Mouse (Mus musculus) CH12.LX (cell line): ENCODE data around the gene Pcdh7. TPM values are rescaled to one million over a fixed set of nuclear protein-coding genes. Genes with fewer than 3 reads are reported as not detected.

Experiments used
- DNase-seq: peaks from one replicate; pipeline ENCODE4 v3.0.0-alpha.2; 2013; ENCODE audit errors: extremely low read depth
- H3K27ac ChIP-seq: 2 replicates; pipeline ENCODE4 v1.5.1; 2012; ENCODE audit warnings: low read depth, mild to moderate bottlenecking, control low read depth, moderate library complexity; ENCODE audit not compliant: insufficient read depth
- H3K27me3 ChIP-seq: replicated peaks from 2 replicates; pipeline ENCODE3; 2012; ENCODE audit warnings: inconsistent platforms
- H3K36me3 ChIP-seq, 2 experiments: replicated peaks in 1 of 2; 2 replicates each; pipeline versions ENCODE3 to v1.6.1; 2012; ENCODE audit warnings: inconsistent platforms in 1 of 2, low read length in 1 of 2, mild to moderate bottlenecking in 1 of 2, mixed read lengths in 1 of 2, moderate library complexity in 1 of 2; ENCODE audit not compliant: control insufficient read depth in 1 of 2, insufficient read depth in 1 of 2
- H3K4me1 ChIP-seq, 2 experiments: 2 replicates each; pipeline ENCODE4 v1.6.1; 2012; ENCODE audit warnings: inconsistent platforms in 1 of 2, moderate library complexity in 1 of 2; ENCODE audit not compliant: insufficient read depth in 2 of 2, control insufficient read depth in 1 of 2
- H3K4me2 ChIP-seq: 2 replicates; pipeline ENCODE4 v1.6.1; 2012; ENCODE audit warnings: low read depth, mild to moderate bottlenecking, control low read depth; ENCODE audit not compliant: poor library complexity, insufficient read depth, severe bottlenecking
- H3K4me3 ChIP-seq, 3 experiments: fragments of 150-350 bp in 1 of 3; sonication (generic) in 1 of 3; replicated peaks in 1 of 3; 2 replicates each; pipeline versions ENCODE3 to v1.5.1; 2011 to 2012; ENCODE audit warnings: low read depth in 2 of 3, low read length in 2 of 3, mild to moderate bottlenecking in 2 of 3, moderate library complexity in 2 of 3, control low read depth in 1 of 3, improper control_type of control experiment in 1 of 3, inconsistent platforms in 1 of 3, mixed read lengths in 1 of 3; ENCODE audit not compliant: poor library complexity in 1 of 3
- H3K79me2 ChIP-seq: replicated peaks from 2 replicates; pipeline ENCODE4 v1.6.1; 2012; ENCODE audit warnings: mild to moderate bottlenecking, moderate library complexity; ENCODE audit not compliant: control insufficient read depth, poor library complexity, insufficient read depth, severe bottlenecking; ENCODE audit errors: extremely low read depth
- H3K9ac ChIP-seq: 2 replicates; pipeline ENCODE4 v1.6.1; 2012; ENCODE audit warnings: low read depth, mild to moderate bottlenecking, control low read depth, moderate library complexity; ENCODE audit not compliant: insufficient read depth
- H3K9me3 ChIP-seq: replicated peaks from 2 replicates; pipeline ENCODE3; 2012; ENCODE audit warnings: low read length, inconsistent platforms, mixed read lengths
- BHLHE40 ChIP-seq: IDR thresholded peaks from 2 replicates; pipeline ENCODE4 v1.6.1; 2011; ENCODE audit warnings: mild to moderate bottlenecking, low read depth, low read length, improper control_type of control experiment
- CHD1 ChIP-seq: IDR thresholded peaks from 2 replicates; pipeline ENCODE4 v1.6.1; 2012; ENCODE audit warnings: low read depth, low read length, improper control_type of control experiment, inconsistent platforms
- CHD2 ChIP-seq: IDR thresholded peaks from 2 replicates; pipeline ENCODE4 v1.6.1; 2011; ENCODE audit warnings: low read length, improper control_type of control experiment
- E2F4 ChIP-seq: IDR thresholded peaks from 2 replicates; pipeline ENCODE4 v1.6.1; 2011; ENCODE audit warnings: low read depth, low read length, improper control_type of control experiment; ENCODE audit not compliant: insufficient replicate concordance
- ETS1 ChIP-seq: conservative IDR thresholded peaks from 2 replicates; pipeline ENCODE4 v1.6.1; 2012; ENCODE audit warnings: low read depth, mild to moderate bottlenecking, inconsistent platforms, low read length, improper control_type of control experiment, moderate library complexity
- GABPA ChIP-seq: IDR thresholded peaks from 2 replicates; pipeline ENCODE4 v1.6.1; 2012; ENCODE audit warnings: low read depth, low read length, improper control_type of control experiment, inconsistent platforms; ENCODE audit not compliant: insufficient replicate concordance
- MEF2A ChIP-seq: IDR thresholded peaks from 2 replicates; pipeline ENCODE4 v1.6.1; 2014; ENCODE audit warnings: low read depth, mild to moderate bottlenecking, inconsistent platforms, low read length, improper control_type of control experiment, borderline replicate concordance
- NELFE ChIP-seq: IDR thresholded peaks from 2 replicates; pipeline ENCODE4 v1.6.1; 2011; ENCODE audit warnings: low read depth, low read length, improper control_type of control experiment
- POLR2AphosphoS2 ChIP-seq: IDR thresholded peaks from 2 replicates; pipeline ENCODE4 v1.6.1; 2011; ENCODE audit warnings: low read depth, low read length, improper control_type of control experiment
- RAD21 ChIP-seq: IDR thresholded peaks from 2 replicates; pipeline ENCODE4 v1.6.1; 2011; ENCODE audit warnings: low read depth, mild to moderate bottlenecking, low read length, improper control_type of control experiment, moderate library complexity
- SIN3A ChIP-seq: IDR thresholded peaks from 2 replicates; pipeline ENCODE4 v1.6.1; 2012; ENCODE audit warnings: low read length, improper control_type of control experiment, inconsistent platforms
- SMC3 ChIP-seq: IDR thresholded peaks from 2 replicates; pipeline ENCODE4 v1.6.1; 2011; ENCODE audit warnings: low read depth, low read length, improper control_type of control experiment
- TBP ChIP-seq: conservative IDR thresholded peaks from 2 replicates; pipeline ENCODE4 v1.6.1; 2011; ENCODE audit warnings: low read depth, low read length, improper control_type of control experiment
- UBTF ChIP-seq: IDR thresholded peaks from 2 replicates; pipeline ENCODE4 v1.6.1; 2012; ENCODE audit warnings: low read depth, mild to moderate bottlenecking, inconsistent platforms, low read length, improper control_type of control experiment, moderate library complexity
- USF1 ChIP-seq: IDR thresholded peaks from 2 replicates; pipeline ENCODE4 v1.6.1; 2014; ENCODE audit warnings: low read depth, mild to moderate bottlenecking, inconsistent platforms, low read length, improper control_type of control experiment
- USF2 ChIP-seq: conservative IDR thresholded peaks from 2 replicates; pipeline ENCODE4 v1.6.1; 2011; ENCODE audit warnings: low read depth, low read length, improper control_type of control experiment
- ZMIZ1 ChIP-seq: IDR thresholded peaks from 2 replicates; pipeline ENCODE4 v1.6.1; 2012; ENCODE audit warnings: low read depth, mild to moderate bottlenecking, inconsistent platforms, low read length, improper control_type of control experiment
- ZNF384 ChIP-seq: IDR thresholded peaks from 2 replicates; pipeline ENCODE4 v1.6.1; 2012; ENCODE audit warnings: low read depth, low read length, improper control_type of control experiment, inconsistent platforms
- dilution Hi-C: fragments of 300-500 bp; cut with MboI; formaldehyde crosslinking; loops from 2 replicates; pipeline ENCODE4 v1.14.3; 2020; ENCODE audit warnings: low sequenced_read_pairs; ENCODE audit not compliant: extremely low pct_unique_long_range_greater_than_20kb, extremely low pct_ligation_motif_present
- in situ Hi-C: fragments of 300-500 bp; cut with MboI; formaldehyde crosslinking; loops from 3 replicates; pipeline ENCODE4 v1.14.3; 2019; ENCODE audit warnings: low sequenced_read_pairs, low pct_ligation_motif_present, low pct_unique_long_range_greater_than_20kb, mixed read lengths
- polyA plus RNA-seq: library from polyadenylated mRNA; unstranded; fragments of >175 nt; gene quantifications from 2 replicates; pipeline ENCODE4 v1.2.1, GENCODE M21; 2012; ENCODE audit warnings: low read depth; ENCODE audit not compliant: insufficient read length
- total RNA-seq, 2 experiments: library from RNA; depleted of rRNA; stranded (reverse); fragments of 300-350 nt in 1 of 2; fragments of >200 nt in 1 of 2; gene quantifications; 2 replicates each; pipeline ENCODE4 v1.2.3; 2012 to 2014

Pcdh7 gene
- total and polyA plus RNA-seq, 3 experiments, result not detected

GRCm38 (mm10) chr5:57837150-57837549 is 119.4 kb downstream of the Pcdh7 start:
- Histone ChIP-seq H3K36me3 (no peaks in the 10 kb centered on the region), H3K4me3 (no peak overlapping the region), H3K9me3 (no peaks in the 10 kb centered on the region), H3K4me2 (no peak overlapping the region), H3K79me2 (no peaks in the 10 kb centered on the region), H3K27me3 (no peaks in the 10 kb centered on the region), H3K9ac (no peak overlapping the region), H3K4me1 (no peaks in the 10 kb centered on the region), H3K27ac (no peak overlapping the region)
- no peak for TF ChIP-seq ZNF384
- TF ChIP-seq RAD21, result no peak
- TF ChIP-seq TBP, result no peak
- no peak for TF ChIP-seq POLR2AphosphoS2
- no peak for TF ChIP-seq SMC3
- TF ChIP-seq CHD2, result no peak
- no peak for TF ChIP-seq MEF2A
- no peak for TF ChIP-seq E2F4
- TF ChIP-seq BHLHE40, result no peak
- no peak for TF ChIP-seq UBTF
- TF ChIP-seq ETS1, result no peak
- TF ChIP-seq CHD1, result no peak
- TF ChIP-seq SIN3A, result no peak
- TF ChIP-seq USF1, result no peak
- dilution Hi-C loops (no loop called here), in situ Hi-C loops (no loop called here)
- DNase-seq, result no peak

- dilution Hi-C loops, result no loop called here
- H3K79me2 ChIP-seq, result no peaks in the 10 kb centered on the region
- H3K27me3 ChIP-seq, result no peaks in the 10 kb centered on the region
- H3K36me3 ChIP-seq, result no peaks in the 10 kb centered on the region
- H3K4me3 ChIP-seq, result no peak overlapping the region
- TF ChIP-seq ETS1 (no peak), E2F4 (no peak), USF2 (no peak), ZMIZ1 (no peak), GABPA (no peak), TBP (no peak), NELFE (no peak)
- no peak overlapping the region for H3K4me2 ChIP-seq
- H3K27ac ChIP-seq, result no peak overlapping the region
- no peaks in the 10 kb centered on the region for H3K4me1 ChIP-seq
- no peak for DNase-seq
- H3K9ac ChIP-seq, result no peak overlapping the region
- no peaks in the 10 kb centered on the region for H3K9me3 ChIP-seq
- in situ Hi-C loops, result no loop called here
Observed at GRCm38 (mm10) chr5:57841357-57842119, 123.8 kb downstream of the Pcdh7 start.
